Mouse (Mus musculus) common myeloid progenitor, adult 5-6 weeks (primary cell): ENCODE measurements at regions not wholly inside any gene's neighbourhood (a gene's known extent, or its start where the extent isn't known, plus 50 kb on each side); places are given as distances from the start of the nearest gene placed in this dataset.

Experiments used
- ATAC-seq: replicated peaks from 2 replicates; pipeline ENCODE4 v1.8.0; 2016; ENCODE audit warnings: low read depth, mild to moderate bottlenecking, moderate TSS enrichment, inconsistent platforms; ENCODE audit not compliant: poor library complexity, severe bottlenecking

GRCm38 (mm10) chr15:56979353-56979752 lies 498.1 kb downstream of the Slc22a22 start:
- no peak for ATAC-seq

GRCm38 (mm10) chr15:56975446-56976433 lies 501.7 kb downstream of the Slc22a22 start:
- no peak for ATAC-seq

DNA sequence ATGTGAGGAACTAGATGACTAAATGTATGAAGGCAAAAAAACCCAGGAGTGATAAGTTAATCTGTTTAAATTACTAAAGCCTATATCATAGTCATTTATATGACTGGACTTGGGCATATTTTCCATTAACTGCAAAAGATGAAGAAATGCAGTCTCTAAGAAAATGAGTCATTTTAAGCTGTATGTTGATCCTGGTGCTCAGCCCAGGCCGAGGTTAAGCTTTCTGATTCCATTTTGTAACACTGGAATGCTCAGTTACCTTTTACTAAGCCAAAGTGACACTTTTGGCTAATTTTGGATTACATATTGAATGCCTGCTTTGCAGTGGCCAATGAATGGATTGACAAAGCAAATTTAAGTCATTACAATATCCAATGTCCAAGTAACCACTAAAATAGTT lies 507.3 kb downstream of the Slc22a22 start:
- no peak for ATAC-seq

GRCm38 (mm10) chr15:56956356-56956755 lies 521.1 kb downstream of the Slc22a22 start:
- ATAC-seq: no peak

DNA sequence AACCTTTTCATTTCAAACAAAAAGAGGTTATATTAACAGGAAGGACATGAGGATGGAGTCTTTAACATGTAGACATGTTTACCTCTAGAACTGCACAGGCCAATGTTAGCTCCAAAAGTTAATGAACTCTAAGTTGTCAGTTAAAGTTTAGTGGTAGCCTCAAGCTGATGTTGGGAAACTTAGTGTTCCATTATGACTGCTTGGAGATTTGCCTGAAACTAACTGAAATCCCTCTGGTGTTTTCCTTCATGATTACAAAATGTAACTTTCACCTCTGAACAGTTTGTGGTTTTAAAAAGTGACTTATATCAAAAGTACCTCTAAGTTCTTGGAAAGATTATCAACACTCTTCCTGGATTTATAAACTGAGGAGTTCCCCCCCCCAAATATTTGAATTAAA lies 525.2 kb downstream of the Slc22a22 start:
- no peak for ATAC-seq

DNA sequence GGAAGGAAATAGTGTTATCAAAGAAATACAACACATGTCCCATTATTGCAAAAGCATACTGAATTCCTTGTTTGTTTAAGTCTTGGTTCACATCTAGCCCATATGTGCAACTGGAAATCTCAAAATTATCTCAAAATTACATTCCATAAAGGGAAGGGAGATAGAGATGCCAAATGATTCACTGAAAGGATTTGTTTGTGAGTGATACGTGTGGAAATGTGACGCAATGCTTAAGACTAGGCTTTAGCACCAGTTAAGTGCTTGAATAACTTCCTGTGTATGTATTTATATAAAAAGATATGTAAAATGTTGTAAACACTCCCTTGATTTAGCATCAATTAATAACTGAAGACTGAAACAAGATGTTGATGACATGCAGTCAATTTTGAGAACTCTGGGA lies 526.6 kb downstream of the Slc22a22 start:
- ATAC-seq: no peak

DNA sequence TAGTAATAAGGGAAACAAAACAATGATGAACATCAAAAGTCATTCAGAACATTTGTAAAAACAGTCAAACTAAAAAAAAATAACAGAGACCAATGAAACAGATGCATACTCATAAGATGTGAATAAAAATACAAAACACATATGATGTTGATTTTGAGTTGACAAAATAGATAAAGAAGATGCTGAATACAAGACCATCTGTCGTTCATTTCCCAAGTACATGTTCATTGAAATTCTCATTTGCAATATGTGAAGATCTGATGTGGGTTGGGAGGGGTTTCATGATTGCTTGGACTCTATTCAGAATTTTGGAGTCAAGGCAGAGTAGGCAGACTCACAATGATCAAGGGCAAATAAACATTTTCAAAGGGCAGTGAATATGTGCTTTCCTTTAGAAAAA lies 536.5 kb downstream of the Slc22a22 start:
- ATAC-seq: no peak

DNA sequence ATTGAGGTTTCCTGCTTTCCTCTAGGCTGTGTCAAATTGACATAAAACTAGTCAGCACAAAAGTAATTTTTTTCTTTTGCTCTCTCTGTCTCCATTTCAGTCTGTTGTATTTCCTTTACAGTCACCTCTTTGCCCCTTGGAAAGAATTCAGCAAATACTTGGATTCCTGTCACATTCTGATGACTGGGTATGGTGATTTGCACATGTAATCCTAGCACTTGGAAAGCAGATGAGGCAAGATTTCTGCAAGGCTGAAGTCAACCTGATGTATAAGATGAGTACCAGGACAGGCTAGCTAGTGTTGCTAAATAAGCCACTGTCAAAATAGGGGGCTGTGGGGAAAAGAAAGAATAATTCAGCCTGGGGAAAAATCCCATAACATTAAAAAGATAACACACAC lies 580.9 kb downstream of the Slc22a22 start:
- no peak for ATAC-seq

DNA sequence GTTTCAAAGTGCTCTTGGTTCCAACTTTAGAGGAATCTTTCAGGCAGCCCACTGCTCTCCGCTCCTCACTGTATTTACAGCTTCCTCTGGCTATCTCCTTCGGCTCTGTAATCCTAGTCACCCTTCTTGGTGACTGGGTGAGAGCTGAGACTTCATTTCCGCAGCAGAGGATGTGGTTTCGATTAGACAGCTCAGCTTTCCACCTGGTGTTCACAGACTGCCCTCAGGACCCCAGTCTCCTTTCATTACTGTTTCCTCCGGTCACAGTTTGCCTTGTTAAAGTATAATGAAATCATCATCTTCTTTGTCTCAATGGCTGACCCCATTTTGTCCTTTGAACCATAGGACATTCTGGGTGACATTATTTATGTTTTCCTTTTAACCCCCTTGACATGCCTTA lies 595.9 kb downstream of the Slc22a22 start:
- ATAC-seq: no peak

GRCm38 (mm10) chr15:56865879-56866278 lies 611.5 kb downstream of the Slc22a22 start:
- no peak for ATAC-seq

DNA sequence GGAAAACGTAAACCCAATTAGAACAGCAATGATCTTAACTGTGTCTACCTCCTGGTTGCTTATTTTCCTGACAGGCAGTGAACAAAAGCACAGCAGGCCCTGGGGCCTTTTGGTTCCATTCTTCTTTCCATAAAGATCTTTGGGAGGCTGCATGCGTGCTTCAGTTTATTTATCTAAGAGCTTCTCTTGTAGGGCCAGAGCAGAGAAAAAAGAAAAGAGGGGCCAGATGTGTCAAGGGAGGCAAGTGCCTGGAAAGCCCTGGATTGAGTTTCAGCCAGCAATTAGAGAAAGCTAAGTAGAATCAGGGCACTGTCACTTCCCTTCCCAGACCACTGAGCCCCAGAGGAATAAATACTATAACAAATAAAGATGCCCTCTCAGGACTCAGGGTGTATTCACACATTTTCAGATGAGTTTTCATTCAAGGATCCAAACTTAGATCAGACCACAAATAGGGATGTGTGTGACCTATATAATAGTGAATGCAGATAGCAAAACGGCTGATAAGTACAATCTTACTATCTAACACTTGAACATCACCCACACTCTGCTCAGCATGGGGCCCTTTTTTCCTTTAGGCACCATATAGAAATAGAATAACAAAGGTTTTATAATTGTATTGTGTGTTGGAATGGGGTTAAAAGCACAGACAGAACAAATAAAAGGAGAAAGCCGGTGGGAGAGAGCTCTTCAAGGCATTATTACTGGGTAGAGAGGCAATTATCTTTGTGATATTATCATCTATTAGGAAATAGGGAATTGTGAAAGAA lies 612.2 kb downstream of the Slc22a22 start:
- no peak for ATAC-seq

DNA sequence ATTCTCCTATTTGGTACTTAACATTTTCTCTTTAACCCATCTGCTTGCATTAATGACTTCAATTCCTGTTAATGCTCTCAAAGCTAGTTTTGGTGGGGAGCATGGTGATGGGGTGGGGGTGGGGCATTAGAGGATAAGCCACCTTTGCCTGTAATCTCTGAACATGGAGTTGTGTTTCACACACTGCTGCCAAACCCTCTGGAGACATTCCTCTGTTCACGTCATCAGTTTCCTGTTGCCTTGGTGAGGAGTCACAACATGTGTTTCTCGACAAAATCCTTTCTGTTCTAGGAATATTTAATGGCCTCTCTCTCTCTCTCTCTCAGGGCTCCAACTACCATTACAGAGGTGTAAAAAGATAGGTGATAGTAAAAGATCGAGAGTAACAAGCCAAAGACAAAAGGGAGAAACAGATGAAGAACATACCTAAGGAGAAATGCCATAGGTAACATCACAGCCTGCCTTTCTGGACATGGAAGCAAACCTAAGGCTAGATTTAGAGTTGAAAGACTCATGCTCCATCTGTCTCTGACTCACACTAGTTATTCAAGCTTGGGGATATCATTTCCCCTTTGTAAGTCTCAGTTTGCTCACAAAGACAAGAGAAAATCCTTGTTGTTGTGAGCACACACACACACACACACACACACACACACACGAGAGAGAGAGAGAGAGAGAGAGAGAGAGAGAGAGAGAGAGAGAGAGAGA lies 618.6 kb downstream of the Slc22a22 start:
- no peak for ATAC-seq

DNA sequence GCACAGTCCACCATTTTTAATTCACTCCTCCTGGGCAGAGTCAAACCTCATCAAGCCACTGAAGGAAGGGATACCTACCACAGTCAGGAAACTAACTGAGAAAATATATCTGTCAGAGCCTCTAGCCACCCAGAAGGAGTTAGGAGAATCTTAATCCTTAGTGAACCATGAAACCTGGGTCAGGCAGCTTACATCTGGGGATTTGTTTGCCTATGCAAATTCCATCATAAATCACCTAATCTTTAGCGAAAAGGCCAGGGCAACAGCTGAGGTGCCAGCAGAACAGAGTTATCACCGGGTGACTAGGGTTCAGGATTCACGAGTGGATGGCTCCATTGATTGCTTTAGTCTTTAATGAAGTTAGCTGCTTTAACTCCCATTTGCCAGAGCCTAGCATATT lies 619.3 kb downstream of the Slc22a22 start:
- no peak for ATAC-seq

DNA sequence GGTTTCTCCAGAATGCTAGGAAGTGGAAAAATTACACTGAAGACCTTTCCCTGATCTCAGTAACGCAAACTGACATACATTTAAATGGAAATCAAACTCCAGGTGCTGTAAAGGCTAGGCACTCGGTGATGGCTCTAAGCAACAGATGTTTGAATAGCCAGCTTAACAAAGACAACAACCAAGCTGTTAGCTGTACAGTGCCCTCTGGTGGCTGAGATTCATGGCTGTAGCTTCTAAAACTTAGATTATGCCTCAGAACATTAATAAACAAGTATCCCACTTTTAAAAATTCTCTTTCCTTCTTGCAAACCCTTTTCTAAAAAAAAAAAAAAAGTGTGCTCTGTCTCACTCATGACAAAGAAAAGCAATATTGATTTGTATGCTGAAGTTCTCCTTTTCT lies 621.4 kb downstream of the Slc22a22 start:
- ATAC-seq: peak; percentile 60; the same call in 1 of the 2 replicates

DNA sequence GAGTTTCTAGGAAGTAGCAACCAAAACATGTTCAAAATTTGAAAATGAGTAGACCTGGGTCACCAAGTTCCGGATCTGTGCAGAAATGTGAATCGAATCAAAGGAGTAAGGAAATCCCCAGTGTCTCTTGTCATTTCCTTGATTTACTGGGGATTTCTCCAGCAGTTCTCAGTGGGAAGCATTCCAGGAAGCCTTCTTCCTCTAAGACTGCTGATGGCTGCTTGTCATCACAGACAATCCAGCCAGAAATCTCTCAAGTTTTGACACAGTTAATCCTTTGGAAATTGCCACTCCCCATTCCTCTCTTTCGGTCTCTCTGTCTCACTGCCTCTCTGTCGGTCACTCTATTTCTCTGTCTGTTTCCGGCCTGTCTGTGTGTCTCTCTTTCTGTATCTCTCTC lies 624.3 kb downstream of the Slc22a22 start:
- ATAC-seq: no peak

DNA sequence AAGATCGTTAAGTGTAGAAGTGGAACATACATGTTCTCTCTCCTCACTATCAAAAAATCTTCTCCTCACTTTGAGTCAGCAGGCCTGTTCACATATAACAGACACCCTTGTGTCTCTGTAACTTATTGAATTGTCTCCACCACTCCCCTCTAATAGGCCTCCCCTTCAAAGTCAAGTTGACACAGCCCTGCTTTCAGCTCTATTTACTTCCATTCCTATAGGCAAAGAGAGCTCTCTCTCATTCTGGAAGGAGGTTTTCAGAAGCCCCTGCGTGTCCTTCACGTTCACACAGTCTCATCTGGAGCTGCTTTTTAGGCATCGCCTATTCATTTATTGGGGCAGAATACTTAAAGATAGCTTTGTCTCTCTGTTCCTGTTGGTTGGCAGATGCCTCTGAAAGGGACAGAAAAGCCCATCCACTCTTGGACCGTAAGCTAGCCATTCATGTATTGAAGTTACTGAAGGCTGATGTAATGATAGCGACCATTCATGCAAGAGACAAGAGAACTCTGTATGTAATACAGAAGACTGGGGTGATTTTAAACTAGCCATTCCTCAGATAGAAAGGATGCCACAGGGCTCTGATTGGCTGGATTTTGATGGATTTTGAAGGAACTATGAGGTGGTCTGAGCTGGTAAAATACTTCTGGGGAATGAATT lies 629.8 kb downstream of the Slc22a22 start:
- ATAC-seq: no peak

DNA sequence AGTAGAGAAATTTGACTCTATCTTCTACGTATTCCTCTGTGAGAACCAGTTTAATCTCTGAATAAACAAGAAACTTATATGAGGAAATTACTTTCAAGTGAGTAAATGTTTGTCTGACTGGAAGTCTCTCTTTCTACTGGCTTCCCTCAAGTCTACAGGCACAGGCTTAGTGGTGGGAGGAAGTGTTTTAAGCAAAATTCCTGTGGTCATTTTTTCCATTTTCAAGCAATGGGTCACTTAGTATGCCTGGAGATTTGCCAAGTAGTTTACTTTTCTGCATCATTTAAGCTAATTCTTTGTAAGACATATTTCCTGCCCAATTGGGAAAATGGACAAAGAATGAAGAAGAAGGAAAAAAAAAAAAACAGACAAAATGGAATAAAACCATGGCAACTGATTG lies 632.9 kb downstream of the Slc22a22 start:
- no peak for ATAC-seq

- ATAC-seq: no peak
These were observed 635.9 kb downstream of the Slc22a22 start for GRCm38 (mm10) chr15:56841516-56841915.

DNA sequence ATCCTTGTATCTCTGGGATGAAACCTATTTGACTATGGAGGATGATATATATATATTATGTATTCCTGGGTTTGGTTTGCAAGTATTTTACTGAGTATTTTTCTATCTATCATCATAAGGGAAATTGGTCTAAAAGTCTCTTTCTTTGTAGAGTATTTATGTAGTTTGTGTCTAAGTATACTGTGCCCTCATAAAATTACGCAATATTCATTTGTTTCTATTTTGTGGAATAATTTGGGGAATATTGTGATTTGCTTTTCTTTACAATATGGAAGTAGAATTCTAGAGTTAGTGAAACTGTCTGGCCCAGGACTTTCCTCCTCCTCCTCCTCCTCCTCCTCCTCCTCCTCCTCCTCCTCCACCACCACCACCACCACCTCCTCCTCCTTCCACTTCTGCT lies 640.1 kb downstream of the Slc22a22 start:
- ATAC-seq: no peak

DNA sequence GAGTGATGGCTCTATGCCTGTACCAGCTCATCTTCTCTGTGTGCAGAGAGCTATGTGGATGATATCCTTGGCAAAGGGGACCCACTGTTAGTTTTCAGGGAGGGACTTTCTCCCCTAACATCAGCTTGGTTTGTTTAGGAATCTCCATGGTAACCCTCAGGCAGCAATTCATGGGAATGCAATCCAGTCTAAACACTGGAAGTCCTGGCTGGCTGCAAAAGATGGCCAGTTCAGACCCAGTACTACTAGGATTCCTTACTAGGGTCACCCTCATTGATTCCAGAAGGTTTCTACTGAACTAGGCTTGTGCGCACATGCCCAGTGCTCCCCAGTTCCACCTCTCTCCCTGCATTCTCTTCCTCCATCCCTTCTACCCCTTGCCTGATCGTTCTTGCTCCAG lies 642.8 kb downstream of the Slc22a22 start:
- ATAC-seq: no peak
